Mouse (Mus musculus): Measurements from ENCODE around the gene 2810459M11Rik.
"Not testable (repeated sequence)": the region's sequence is repeated elsewhere in the genome, so short reads cannot be mapped to it uniquely, and the experiment has no call there.

Gene 2810459M11Rik
- long read RNA-seq, experiment 1, result 0 reads
- long read RNA-seq, experiment 2, result 0 reads

- intact Hi-C loops (cut with DNase I), result no loop called here
These were observed at the start of gene 2810459M11Rik for GRCm38 (mm10) chr1:86045848-86046805. 2810459M11Rik (plus strand) TSS chr1:86045863.

DNA sequence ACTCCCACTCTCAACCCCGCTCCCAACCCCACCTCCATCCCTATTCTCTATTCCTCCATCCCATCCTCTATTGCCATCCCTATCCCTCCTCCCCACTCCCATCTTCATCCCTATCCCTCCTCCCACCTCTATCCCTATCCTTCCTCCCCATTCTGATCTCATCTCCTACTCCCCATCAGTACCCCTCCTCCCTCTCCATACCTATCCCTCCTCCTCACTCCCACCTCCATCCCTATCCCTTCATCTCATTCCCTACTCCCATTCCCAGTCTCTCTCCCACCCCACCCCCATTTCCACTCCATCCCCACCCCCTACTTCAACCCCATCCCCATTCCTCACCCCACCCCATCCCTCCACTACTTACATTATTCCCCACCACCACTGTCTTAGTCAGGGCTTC is 48.4 kb upstream of the 2810459M11Rik start:
- intact Hi-C loops (cut with DNase I), result no loop called here

- intact Hi-C loops (cut with DNase I), result no loop called here
These were observed 47.7 kb upstream of the 2810459M11Rik start for GRCm38 (mm10) chr1:85998012-85998411.

DNA sequence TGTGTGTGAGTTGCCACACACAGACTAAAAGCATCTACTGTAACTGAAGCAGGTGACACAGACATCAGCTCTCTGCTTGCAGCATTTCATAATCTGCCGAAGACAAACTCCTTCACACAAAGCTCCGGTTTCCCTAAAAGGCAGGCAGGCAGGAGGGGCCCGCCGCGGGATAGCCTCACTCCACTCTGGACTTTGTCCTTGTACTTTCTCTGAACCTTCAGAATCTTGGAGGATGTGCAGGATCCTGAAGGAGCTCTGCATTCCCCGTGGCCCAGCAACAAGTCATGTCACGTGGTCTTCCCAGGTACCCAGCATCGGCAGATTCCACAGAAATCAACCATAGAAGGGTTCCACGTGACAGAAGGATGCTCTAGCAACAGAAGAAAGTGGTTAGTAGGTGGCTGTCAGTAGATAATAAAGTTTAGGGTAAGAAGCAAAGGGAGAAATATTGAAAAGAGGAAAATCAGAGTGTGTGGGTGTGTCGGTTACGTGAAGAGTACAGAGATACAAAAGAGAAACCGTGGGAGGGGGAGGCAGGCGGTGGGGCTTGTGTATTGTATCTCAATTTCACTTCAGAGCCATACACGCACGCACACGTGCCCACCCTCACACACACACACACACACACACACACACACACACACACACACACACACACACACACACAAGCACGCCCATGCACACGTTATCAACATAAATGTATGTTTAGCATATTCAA is 45.7 kb upstream of the 2810459M11Rik start:
- intact Hi-C loops (cut with DNase I), result no loop called here

DNA sequence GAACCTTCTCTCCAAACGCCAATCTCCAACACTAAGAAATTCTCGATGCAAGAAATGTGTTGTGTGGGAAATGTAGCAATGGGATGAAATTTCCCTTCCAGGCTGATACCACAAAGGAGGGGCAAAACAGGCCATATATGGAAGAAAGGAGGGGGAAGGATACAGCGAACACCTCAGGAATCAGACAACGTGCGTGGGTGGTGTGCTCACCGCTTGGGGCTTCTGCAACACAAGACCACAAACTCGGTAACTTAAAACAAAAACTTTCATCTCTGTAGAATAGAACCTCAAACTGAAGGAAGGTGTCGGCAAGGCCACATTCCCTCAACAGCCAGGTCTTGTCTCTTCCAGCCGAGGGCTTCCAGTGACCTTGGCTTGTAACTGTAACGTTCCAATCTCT is 40.1 kb upstream of the 2810459M11Rik start:
- intact Hi-C loops (cut with DNase I), result no loop called here

DNA sequence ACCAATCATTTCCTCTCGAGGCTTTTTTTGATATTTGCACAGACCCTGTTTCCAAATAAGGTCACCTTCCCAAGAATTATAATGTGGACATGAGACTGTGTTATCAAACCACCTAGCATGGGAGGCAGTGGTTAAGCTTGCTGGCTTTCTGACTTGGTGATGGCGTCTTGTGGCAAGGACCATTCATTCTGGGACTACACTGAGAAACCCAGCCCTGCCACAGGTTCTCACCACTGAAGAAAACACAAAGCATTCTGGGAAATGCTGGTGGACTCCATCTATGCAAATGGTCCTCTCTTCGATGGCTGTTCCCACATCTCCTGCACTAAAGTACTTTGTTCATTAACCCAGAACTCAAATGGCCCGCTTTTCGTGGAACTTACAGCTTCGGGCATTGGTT is 39.6 kb upstream of the 2810459M11Rik start:
- intact Hi-C loops (cut with DNase I), result loop anchor here (2.0 kb wide), 1 partner anchor 153 kb away; no protein-coding TSS in a partner anchor

- intact Hi-C loops (cut with DNase I), result loop anchor here (1.0 to 2.0 kb wide), 2 partner anchors 72 to 155 kb away; no protein-coding TSS in a partner anchor
These were observed 37.9 kb upstream of the 2810459M11Rik start for GRCm38 (mm10) chr1:86007778-86008177.

- intact Hi-C loops (cut with DNase I), result not testable (repeated sequence)
These were observed 29.9 kb upstream of the 2810459M11Rik start for GRCm38 (mm10) chr1:86015758-86016157.

DNA sequence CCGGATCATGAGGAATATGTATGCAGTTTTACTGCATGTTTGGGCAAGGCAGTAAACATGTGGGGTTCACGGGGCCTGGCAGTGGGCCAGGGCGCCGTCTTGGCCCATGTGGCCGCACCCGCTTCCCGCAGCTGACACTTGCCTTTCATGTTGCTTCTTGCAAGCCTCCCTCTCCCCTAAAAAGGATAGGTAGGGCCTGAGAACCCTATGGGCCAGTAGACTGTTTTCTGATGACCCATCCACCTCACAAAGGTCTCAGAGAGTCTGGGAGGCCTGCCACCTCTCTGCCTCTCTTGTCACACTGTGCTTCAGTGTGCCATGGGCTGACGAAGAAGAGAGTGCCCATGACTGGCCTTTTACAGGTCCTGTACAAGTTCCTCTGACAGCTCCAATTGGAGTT is 29.1 kb upstream of the 2810459M11Rik start, which contains the start of gene Spata3:
Gene Spata3 (plus strand): TSS at position 301 of the 400 bp plus-strand sequence.
- intact Hi-C loops (cut with DNase I), result no loop called here

- intact Hi-C loops (cut with DNase I), result no loop called here
These were observed 27.2 kb upstream of the 2810459M11Rik start for GRCm38 (mm10) chr1:86018235-86019055.

- intact Hi-C loops (cut with DNase I), result no loop called here
These were observed 24.2 kb upstream of the 2810459M11Rik start for GRCm38 (mm10) chr1:86021365-86021989.

DNA sequence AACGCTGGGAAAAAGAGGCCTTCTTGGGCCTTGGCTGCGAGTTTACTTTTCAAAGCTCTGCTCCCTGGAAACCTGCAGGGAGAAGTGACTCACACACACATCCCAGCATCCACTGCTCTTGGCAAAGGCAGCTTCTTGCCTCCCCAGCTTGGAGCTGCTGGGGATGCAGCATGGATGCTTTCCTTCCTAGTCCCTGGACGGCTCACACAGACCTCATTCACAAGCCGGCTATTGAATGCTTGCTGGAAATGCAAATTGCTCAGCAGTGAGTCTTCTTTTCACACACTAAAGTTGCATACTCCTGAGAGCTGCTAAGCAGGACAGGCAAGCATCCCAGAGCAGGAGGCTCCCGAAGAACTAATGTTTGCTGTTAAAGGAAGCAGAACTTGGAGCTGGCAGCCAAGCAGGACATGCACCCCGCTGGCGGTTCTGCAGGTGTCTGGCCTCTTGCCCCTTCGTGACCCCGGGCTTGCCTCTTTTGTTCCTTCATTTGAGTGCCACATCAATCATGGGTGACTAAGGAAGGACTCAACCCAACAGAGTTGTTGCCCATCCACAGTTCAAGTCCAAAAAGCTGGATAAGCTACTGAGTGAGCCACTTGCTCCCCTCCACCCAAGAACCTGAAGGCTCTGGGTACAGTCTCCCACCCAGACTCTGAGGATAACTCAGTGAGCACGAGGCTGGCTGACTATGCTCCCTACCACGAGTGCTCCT is 13.2 kb upstream of the 2810459M11Rik start:
- intact Hi-C loops (cut with DNase I), result no loop called here

GRCm38 (mm10) chr1:86038191-86038951 is 7.3 kb upstream of the 2810459M11Rik start:
- intact Hi-C loops (cut with DNase I), result no loop called here

DNA sequence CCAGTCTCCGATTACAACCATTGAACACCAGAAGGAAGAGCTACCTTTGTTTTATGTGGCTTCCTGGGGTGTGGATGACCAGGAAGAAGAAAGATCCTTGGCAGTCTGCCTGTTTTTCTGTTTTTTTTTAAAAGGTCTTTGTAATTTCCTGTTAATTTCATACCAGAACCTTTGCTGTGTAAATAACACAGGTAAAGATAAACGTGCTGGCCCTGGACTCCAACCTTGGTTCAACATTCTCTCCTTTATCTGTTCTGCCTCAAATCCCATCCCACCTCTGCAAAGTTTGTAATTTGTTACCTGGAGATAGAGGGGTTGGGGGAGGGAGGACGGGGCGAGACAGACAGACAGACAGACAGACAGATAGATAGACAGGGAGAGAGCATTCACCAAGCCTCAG is 5.5 kb upstream of the 2810459M11Rik start:
- intact Hi-C loops (cut with DNase I), result no loop called here

DNA sequence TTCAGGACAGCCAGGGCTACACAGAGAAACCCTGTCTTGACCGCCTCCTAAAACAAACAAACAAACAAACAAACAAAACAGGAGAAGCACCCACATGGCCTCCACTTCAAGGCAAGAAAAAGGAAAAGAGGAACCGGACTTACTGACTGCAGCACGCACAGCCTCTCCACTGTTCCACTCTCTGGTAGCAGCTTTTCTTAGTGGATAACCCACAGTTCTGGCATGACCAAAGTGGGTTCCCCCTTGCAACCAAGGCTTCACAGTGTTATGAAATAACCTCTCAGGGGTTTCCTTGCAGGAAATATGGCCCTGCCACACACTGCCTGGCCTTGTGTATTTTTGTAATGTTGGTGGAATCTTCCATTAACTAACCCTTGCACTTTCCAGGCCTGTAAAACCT is 4.8 kb upstream of the 2810459M11Rik start:
- intact Hi-C loops (cut with DNase I), result no loop called here

DNA sequence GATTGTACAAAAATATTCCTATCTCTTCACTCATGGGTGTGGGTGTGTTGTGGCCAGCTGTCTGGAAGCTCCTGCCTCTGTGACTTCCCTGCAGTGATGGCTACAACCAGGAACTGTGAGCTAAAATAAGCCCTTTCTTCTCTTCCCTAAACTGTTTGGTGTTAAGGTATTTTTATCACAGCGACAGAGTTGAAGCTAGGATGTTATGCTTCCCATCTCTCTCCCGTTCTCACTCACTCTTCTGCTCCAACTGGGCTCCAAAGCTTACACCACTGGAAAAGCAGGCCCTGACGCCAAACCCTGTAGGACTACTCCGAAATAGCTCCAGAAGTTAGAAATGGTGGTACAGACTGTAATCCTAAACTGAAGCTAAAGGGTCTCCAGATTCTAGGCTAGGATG is 607 bp upstream of the 2810459M11Rik start:
- intact Hi-C loops (cut with DNase I), result no loop called here

DNA sequence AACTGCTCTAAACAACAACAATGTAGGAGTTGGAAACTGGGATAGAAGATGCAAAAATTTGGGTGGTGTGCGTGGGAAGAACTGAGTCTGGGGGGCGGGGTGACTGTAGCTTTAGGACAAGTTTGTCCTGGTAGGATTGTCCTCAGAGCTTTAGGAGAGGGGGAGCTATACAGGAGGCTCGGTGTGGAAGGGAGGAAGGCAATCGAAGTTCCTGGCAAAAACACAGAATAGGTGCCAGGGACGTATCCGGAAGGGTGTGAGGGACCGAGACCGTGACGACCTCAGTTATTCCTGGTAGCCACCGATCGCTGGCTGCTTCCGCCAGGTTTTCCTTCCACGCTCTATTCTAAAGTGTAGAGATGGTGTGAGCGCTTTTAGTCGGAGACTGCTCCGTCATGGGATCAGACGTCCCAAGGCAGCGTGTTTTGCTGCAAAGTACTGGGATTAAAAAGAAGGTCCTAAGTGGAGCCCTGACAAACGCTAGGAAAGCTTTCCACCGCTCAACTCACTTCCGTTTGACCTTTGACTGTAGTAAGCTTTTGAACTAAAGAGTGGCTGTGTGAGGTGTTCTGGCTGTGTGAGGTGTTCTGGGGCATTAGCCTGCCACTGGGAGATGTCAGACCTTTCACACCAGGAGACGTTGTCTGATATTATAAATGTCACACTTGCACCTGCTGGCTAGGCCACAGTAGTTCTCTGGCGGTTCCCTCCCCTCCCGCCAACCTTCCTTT is 1.3 kb downstream of the 2810459M11Rik start:
- intact Hi-C loops (cut with DNase I), result no loop called here

- intact Hi-C loops (cut with DNase I), result no loop called here
These were observed 2.6 kb downstream of the 2810459M11Rik start for GRCm38 (mm10) chr1:86048231-86048630.

Data from adrenal gland (tissue).